Mouse (Mus musculus) liver, embryonic 14 days (tissue): ENCODE results near the gene Ccdc114. TPM values are rescaled to one million over a fixed set of nuclear protein-coding genes. Genes with fewer than 3 reads are reported as not detected.

Experiments used
- polyA plus RNA-seq: library from polyadenylated mRNA; depleted of rRNA; stranded (reverse); fragments of >200 nt; gene quantifications from 2 replicates; pipeline ENCODE4 v1.2.3, GENCODE M21; 2012; rRNA removed

Gene Ccdc114
- polyA plus RNA-seq = 1.0 and 1.1 TPM in 2 replicates

GRCm38 (mm10) chr7:45923762-45924428 is at the start of gene Ccdc114:
Gene Ccdc114 (plus strand): TSS chr7:45924072.

DNA sequence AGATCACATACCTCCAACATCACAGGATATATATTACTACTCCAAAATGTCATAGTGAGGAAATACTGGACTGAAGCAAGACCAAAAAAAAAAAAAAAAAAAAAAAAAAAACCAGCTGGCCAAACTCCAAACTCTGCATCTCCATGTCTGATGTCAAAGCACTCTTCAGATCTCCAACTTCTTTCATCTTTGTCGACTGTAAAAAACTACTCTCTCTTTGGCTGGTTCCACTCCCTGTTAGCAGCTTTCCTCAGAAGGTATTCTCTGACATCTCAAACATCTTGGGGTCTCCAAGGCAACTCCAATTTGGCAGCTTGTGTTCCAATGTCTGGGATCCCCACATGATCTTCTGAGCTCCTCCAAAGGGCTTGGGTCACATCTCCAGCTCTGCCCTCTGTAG is 45.6 kb upstream of the Ccdc114 start, which contains the start of gene Grin2d:
Gene Grin2d, minus strand, starts transcription at position 101 of the 400 bp plus-strand sequence.

DNA sequence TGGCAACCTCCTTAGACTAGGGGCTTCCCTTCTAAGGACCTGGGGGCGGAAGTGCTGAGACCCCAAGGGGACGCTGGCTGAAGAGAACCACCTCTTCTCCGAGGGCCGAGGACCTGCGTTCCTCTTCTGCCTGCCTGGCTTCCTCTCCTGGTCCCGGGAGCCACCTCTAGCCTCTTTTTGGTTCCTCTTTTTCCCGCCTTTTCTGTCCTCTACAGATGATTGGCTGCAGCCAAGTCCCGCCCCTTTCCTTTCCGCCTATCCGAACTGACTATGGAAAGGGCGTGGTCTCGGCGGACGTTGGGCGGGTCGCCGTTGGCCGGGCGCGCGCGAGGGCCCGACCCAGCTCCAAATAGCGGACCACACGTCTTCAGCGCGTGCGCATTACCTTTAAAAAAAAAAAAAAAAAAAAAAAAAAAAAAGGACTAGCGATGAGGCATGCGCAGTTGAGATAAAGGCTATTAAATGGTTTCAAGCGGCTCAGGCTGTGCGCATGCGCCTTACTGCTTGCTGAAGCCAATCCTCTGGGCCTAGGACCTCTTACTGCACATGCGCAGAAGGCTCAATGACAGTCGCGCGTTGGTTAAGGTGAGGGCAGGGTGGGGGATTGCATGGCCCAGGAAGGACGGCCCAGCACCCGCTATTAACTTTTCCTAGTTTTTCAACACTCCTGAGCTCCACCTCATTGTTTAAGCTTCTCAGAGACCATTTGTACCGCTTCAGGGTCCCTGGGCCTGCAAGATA is 27.2 kb upstream of the Ccdc114 start, which contains the start of the genes Syngr4 and Tmem143:
Gene Syngr4, minus strand, starts transcription at position 198 of the 741 bp plus-strand sequence.
Gene Tmem143, plus strand, starts transcription at position 425 of the 741 bp plus-strand sequence.

DNA sequence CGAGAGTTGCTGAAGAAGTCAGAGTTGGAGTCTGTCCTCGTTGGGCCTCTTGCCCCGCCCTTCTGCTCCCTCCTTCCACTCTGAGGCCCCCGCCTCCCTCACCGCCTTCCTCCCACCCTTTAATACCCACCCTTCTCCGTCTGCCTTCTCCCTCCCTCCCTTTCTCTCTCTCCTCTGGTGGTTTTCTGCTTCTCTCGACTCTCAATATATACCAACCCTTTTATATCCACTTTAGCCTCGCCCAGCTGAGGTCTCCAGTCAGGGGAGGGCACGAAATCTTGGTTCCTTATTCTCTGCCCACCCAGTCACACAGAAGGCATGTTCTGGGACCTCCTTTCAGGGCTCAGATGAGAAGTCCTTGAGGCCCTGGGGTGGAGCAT is 2.6 kb upstream of the Ccdc114 start, which contains the start of gene Emp3:
Gene Emp3, minus strand, starts transcription at position 163 of the 380 bp plus-strand sequence.

Other genes starting within 250 kb of the Ccdc114 start
- gene Ntn5, start 240.1 kb upstream of the Ccdc114 start, polyA plus RNA-seq = not detected in 2 replicates
- gene Sec1, start 229.7 kb upstream of the Ccdc114 start, polyA plus RNA-seq = 0.02 TPM in 1 of 2 replicates, not detected in the other
- 0.14 and 0.37 TPM in 2 replicates for gene Car11, start 224.2 kb upstream of the Ccdc114 start, polyA plus RNA-seq
- gene Dbp, start 219.0 kb upstream of the Ccdc114 start, polyA plus RNA-seq = 0.67 TPM in 2 replicates
- gene Rpl18, start 208.6 kb upstream of the Ccdc114 start, polyA plus RNA-seq = 524 and 540 TPM in 2 replicates
- 6.3 and 7.1 TPM in 2 replicates for gene Sphk2, start 206.1 kb upstream of the Ccdc114 start, polyA plus RNA-seq
- 0.21 and 0.32 TPM in 2 replicates for gene Fam83e, start 202.9 kb upstream of the Ccdc114 start, polyA plus RNA-seq
- not detected in 2 replicates for gene Spaca4, start 198.3 kb upstream of the Ccdc114 start, polyA plus RNA-seq
- gene Lmtk3, start 140.3 kb upstream of the Ccdc114 start, polyA plus RNA-seq = 0.13 and 0.24 TPM in 2 replicates
- 0.22 and 0.28 TPM in 2 replicates for gene Sult2b1, start 139.4 kb upstream of the Ccdc114 start, polyA plus RNA-seq
- 19.2 and 19.7 TPM in 2 replicates for gene Cyth2, start 109.5 kb upstream of the Ccdc114 start, polyA plus RNA-seq
- 0.08 TPM in 2 replicates for gene Kcnj14, start 99.3 kb upstream of the Ccdc114 start, polyA plus RNA-seq
- gene Grwd1, start 93.1 kb upstream of the Ccdc114 start, polyA plus RNA-seq = 11.5 and 14.3 TPM in 2 replicates
- gene Kdelr1, start 51.3 kb upstream of the Ccdc114 start, polyA plus RNA-seq = 52.6 and 59.3 TPM in 2 replicates
- gene Grin2d, start 45.7 kb upstream of the Ccdc114 start, polyA plus RNA-seq = 0.09 TPM in 2 replicates
- gene Syngr4, start 27.4 kb upstream of the Ccdc114 start, polyA plus RNA-seq = 0.64 and 0.83 TPM in 2 replicates
- gene Tmem143, start 27.1 kb upstream of the Ccdc114 start, polyA plus RNA-seq = 7.8 and 8.8 TPM in 2 replicates
- 22.4 and 25.3 TPM in 2 replicates for gene Emp3, start 2.7 kb upstream of the Ccdc114 start, polyA plus RNA-seq
- gene Abcc6, start 106.2 kb downstream of the Ccdc114 start, polyA plus RNA-seq = 9.6 and 12.4 TPM in 2 replicates
- gene Nomo1, start 109.6 kb downstream of the Ccdc114 start, polyA plus RNA-seq = 17.1 and 18.2 TPM in 2 replicates
- 0.02 and 0.10 TPM in 2 replicates for gene Kcnj11, start 176.7 kb downstream of the Ccdc114 start, polyA plus RNA-seq